ENCODE assay signal across 32 mouse cellular contexts in the genomic region with DNA sequence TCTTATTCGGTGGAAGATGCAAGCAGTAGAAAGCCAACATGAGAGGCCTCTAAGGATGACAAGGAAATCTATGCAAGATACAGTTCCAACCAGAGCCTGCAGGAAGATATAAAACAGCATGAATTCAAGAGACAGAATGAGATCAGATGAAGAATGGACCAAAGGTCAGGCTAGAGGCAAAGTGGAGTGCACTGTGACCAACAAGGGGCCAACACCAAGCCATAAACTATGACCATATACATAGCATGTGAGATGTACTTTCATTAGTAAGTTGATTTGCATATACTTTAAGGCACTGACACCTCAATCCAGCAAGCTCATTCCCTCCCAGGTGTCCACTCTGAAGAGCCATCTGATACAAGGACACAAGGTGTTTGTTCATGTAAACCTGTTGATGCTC.
"Had no signal": no experiment of that assay in that cellular context is flagged by ENCODE, and none has a peak within 500 bp of the region (broad histone marks: within the 10 kb centered on the region; RNA-seq: fewer than 3 reads in every experiment).

No protein-coding gene starts in this region.

- DNase-seq: left cerebral cortex, postnatal 4 days; liver; liver, embryonic 13.5 days; liver, postnatal 0 days; lung, adult 18-20 months; lung, adult 2 months; lung, embryonic 14.5 days; lung, postnatal 10 days; lung, postnatal 14 days; lung, postnatal 36 days; lung, postnatal 4 days; midbrain, embryonic 14.5 days had no signal

- ATAC-seq: liver, embryonic 12.5 days; liver, postnatal 0 days; lung, postnatal 0 days; midbrain, embryonic 13.5 days; midbrain, embryonic 15.5 days; midbrain, embryonic 16.5 days had no signal

- H3K4me3 ChIP-seq: limb, embryonic 10.5 days; limb, embryonic 12.5 days; limb, embryonic 13.5 days; limb, embryonic 15.5 days; liver, embryonic 12.5 days; liver, embryonic 13.5 days; liver, embryonic 15.5 days; lung, embryonic 15.5 days; megakaryocyte, embryonic 14.5 days; midbrain, embryonic 10.5 days; midbrain, embryonic 12.5 days; midbrain, embryonic 13.5 days; midbrain, embryonic 15.5 days; myocyte; neural tube, embryonic 12.5 days had no signal

- H3K4me2 ChIP-seq: limb, embryonic 12.5 days; limb, embryonic 13.5 days; limb, embryonic 15.5 days; liver, embryonic 11.5 days; liver, embryonic 12.5 days; liver, embryonic 13.5 days; liver, embryonic 15.5 days; lung, embryonic 14.5 days; lung, embryonic 15.5 days; midbrain, embryonic 11.5 days; midbrain, embryonic 12.5 days; midbrain, embryonic 13.5 days; midbrain, embryonic 15.5 days; neural tube, embryonic 12.5 days had no signal

- H3K9ac ChIP-seq: limb, embryonic 12.5 days; limb, embryonic 13.5 days; limb, embryonic 15.5 days; liver, embryonic 12.5 days; liver, embryonic 13.5 days; liver, embryonic 14.5 days; liver, embryonic 15.5 days; liver, postnatal 0 days; lung, embryonic 14.5 days; lung, embryonic 15.5 days; midbrain, embryonic 12.5 days; midbrain, embryonic 13.5 days; midbrain, embryonic 15.5 days; neural tube, embryonic 12.5 days had no signal

- H3K9me3 ChIP-seq: limb, embryonic 10.5 days; limb, embryonic 12.5 days; limb, embryonic 13.5 days; limb, embryonic 15.5 days; liver, embryonic 12.5 days; liver, embryonic 13.5 days; liver, embryonic 15.5 days; lung, embryonic 15.5 days; megakaryocyte, embryonic 14.5 days; midbrain, embryonic 10.5 days; midbrain, embryonic 12.5 days; midbrain, embryonic 13.5 days; midbrain, embryonic 15.5 days; neural tube, embryonic 12.5 days had no signal

- H3K27me3 ChIP-seq: limb, embryonic 12.5 days; limb, embryonic 13.5 days; limb, embryonic 15.5 days; liver, embryonic 12.5 days; liver, embryonic 13.5 days; liver, embryonic 15.5 days; lung, embryonic 15.5 days; megakaryocyte, embryonic 14.5 days; midbrain, embryonic 12.5 days; midbrain, embryonic 13.5 days; midbrain, embryonic 15.5 days; neural tube, embryonic 12.5 days had no signal

- H3K4me1 ChIP-seq: limb, embryonic 10.5 days; limb, embryonic 12.5 days; limb, embryonic 13.5 days; limb, embryonic 15.5 days; liver, embryonic 12.5 days; liver, embryonic 13.5 days; liver, embryonic 15.5 days; lung, embryonic 15.5 days; midbrain, embryonic 10.5 days; midbrain, embryonic 12.5 days; midbrain, embryonic 13.5 days; midbrain, embryonic 15.5 days; neural tube, embryonic 12.5 days had no signal

- H3K27ac ChIP-seq: limb, embryonic 10.5 days; limb, embryonic 12.5 days; limb, embryonic 13.5 days; limb, embryonic 15.5 days; liver, embryonic 12.5 days; liver, embryonic 13.5 days; liver, embryonic 14.5 days; liver, embryonic 15.5 days; lung, embryonic 15.5 days; macrophage; midbrain, embryonic 10.5 days; midbrain, embryonic 12.5 days; midbrain, embryonic 13.5 days; midbrain, embryonic 15.5 days; neural tube, embryonic 12.5 days had no signal
